Mouse (Mus musculus): ENCODE data around the gene Mapkbp1. TPM values are rescaled to one million over a fixed set of nuclear protein-coding genes. Genes with fewer than 3 reads are reported as not detected.

Mapkbp1 gene
- total RNA-seq, 2 experiments from 2014 or later, result 0.38 to 2.0 TPM

Other genes with a start within 250 kb of the Mapkbp1 start
- not detected in 2 replicates for gene Itpka, start 230.4 kb upstream of the Mapkbp1 start, total RNA-seq (2015; ENCODE audit: low replicate concordance)
- not detected in 2 replicates for gene Itpka, start 230.4 kb upstream of the Mapkbp1 start, total RNA-seq (2017; ENCODE audit: low replicate concordance)
- gene Ltk, start 212.3 kb upstream of the Mapkbp1 start, total RNA-seq (2015; ENCODE audit: low replicate concordance), result not detected in 2 replicates
- gene Ltk, start 212.3 kb upstream of the Mapkbp1 start, total RNA-seq (2017; ENCODE audit: low replicate concordance), result not detected in 2 replicates
- gene Rpap1, start 185.2 kb upstream of the Mapkbp1 start, total RNA-seq (2015; ENCODE audit: low replicate concordance), result 1.3 and 2.7 TPM in 2 replicates
- gene Rpap1, start 185.2 kb upstream of the Mapkbp1 start, total RNA-seq (2017; ENCODE audit: low replicate concordance), result 0.51 and 0.84 TPM in 2 replicates
- gene Tyro3, start 175.0 kb upstream of the Mapkbp1 start, total RNA-seq (2015; ENCODE audit: low replicate concordance), result not detected in 2 replicates
- gene Tyro3, start 175.0 kb upstream of the Mapkbp1 start, total RNA-seq (2017; ENCODE audit: low replicate concordance), result not detected in 2 replicates
- gene Mga, start 75.5 kb upstream of the Mapkbp1 start, total RNA-seq (2015; ENCODE audit: low replicate concordance), result 11.1 and 23.2 TPM in 2 replicates
- 10.3 and 20.8 TPM in 2 replicates for gene Mga, start 75.5 kb upstream of the Mapkbp1 start, total RNA-seq (2017; ENCODE audit: low replicate concordance)
- 1.5 TPM in 1 of 2 replicates, not detected in the other for gene Jmjd7, start 54.8 kb downstream of the Mapkbp1 start, total RNA-seq (2015; ENCODE audit: low replicate concordance)
- 2.4 TPM in 1 of 2 replicates, not detected in the other for gene Jmjd7, start 54.8 kb downstream of the Mapkbp1 start, total RNA-seq (2017; ENCODE audit: low replicate concordance)
- gene Gm28042, start 54.8 kb downstream of the Mapkbp1 start, total RNA-seq (2015; ENCODE audit: low replicate concordance), result 0.96 TPM in 1 of 2 replicates, not detected in the other
- 2.0 TPM in 1 of 2 replicates, not detected in the other for gene Gm28042, start 54.8 kb downstream of the Mapkbp1 start, total RNA-seq (2017; ENCODE audit: low replicate concordance)
- 0.63 TPM in 1 of 2 replicates, not detected in the other for gene Pla2g4b, start 60.7 kb downstream of the Mapkbp1 start, total RNA-seq (2015; ENCODE audit: low replicate concordance)
- gene Pla2g4b, start 60.7 kb downstream of the Mapkbp1 start, total RNA-seq (2017; ENCODE audit: low replicate concordance), result 3.0 and 5.0 TPM in 2 replicates
- gene Ehd4, start 181.9 kb downstream of the Mapkbp1 start, total RNA-seq (2015; ENCODE audit: low replicate concordance), result 13.2 and 23.2 TPM in 2 replicates
- 7.8 and 9.2 TPM in 2 replicates for gene Ehd4, start 181.9 kb downstream of the Mapkbp1 start, total RNA-seq (2017; ENCODE audit: low replicate concordance)

All from erythroblast, adult 5-6 weeks (primary cell).